Comparison of ENCODE assay signal across 8 mouse cellular contexts in the genomic region with DNA sequence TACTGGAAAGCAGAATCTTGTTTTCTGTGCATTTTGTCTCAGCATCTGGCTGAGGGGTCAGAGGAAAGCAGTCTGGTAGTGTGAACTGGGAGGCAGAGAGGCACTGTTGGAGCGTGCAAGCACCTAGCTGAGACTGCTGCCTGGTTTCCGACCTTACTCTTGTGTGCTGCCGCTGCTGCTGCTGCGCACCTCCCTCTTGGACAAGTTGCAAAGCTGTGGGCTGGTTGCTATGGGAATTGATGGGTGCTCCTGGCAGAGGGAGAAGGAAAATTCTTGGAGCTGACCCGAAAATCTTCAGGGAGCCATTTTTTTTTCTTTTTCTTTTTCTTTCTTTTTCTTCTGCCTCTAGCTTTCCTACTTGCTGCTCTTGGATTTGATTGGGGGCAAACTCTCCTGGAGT.
A peak's percentile ranks its signal among the peaks of the same experiment; 100 is the strongest.
DNase-seq lines count a peak whose midpoint lies in the region; ATAC-seq and TF ChIP-seq lines count a peak whose summit lies in the region.
"Had no signal": no experiment of that assay in that cellular context is flagged by ENCODE, and none has a peak within 500 bp of the region (broad histone marks: within the 10 kb centered on the region; RNA-seq: fewer than 3 reads in every experiment).

No protein-coding gene starts in this region.

- 56% methylated on average over 5 of the region's 5 CpGs for WGBS in lung, adult 2 months
- WGBS in midbrain, embryonic 13.5 days = 92% methylated on average over 5 of the region's 5 CpGs

- TF ChIP-seq CTCF in lung, adult 2 months (IDR thresholded peaks at IDR 0.05; ENCODE audit: insufficient read depth, low read length) = no peak
- no peak for TF ChIP-seq CTCF in left cerebral cortex, adult 2 months (IDR thresholded peaks at IDR 0.05)

- peak overlapping the region; percentile 57; the same call in 1 of the 2 replicates for H3K27ac ChIP-seq in left cerebral cortex, adult 2 months
- no peak overlapping the region for H3K27ac ChIP-seq in midbrain, embryonic 13.5 days

- H3K9me3 ChIP-seq in midbrain, embryonic 13.5 days = no peaks in the 10 kb centered on the region
- H3K9me3 ChIP-seq: heart, embryonic 12.5 days had no signal

- ATAC-seq in midbrain, embryonic 13.5 days = no peak

- H3K36me3 ChIP-seq in midbrain, embryonic 13.5 days = no peaks in the 10 kb centered on the region

- peaks cover 6% of the 10 kb centered on the region for H3K4me1 ChIP-seq in lung, adult 2 months (ENCODE audit: control insufficient read depth, insufficient read depth, low read length)
- 0 out of 2 replicates have a peak, but pooled peaks cover 3% of the 10 kb centered on the region for H3K4me1 ChIP-seq in midbrain, embryonic 13.5 days (replicated peaks)

- H3K27me3 ChIP-seq in midbrain, embryonic 13.5 days = no peaks in the 10 kb centered on the region
- H3K27me3 ChIP-seq: heart, embryonic 12.5 days had no signal

- no peak overlapping the region for H3K4me3 ChIP-seq in lung, adult 2 months (replicated peaks; ENCODE audit: extremely low read depth, low read depth, low read length)
- no peak overlapping the region for H3K4me3 ChIP-seq in left cerebral cortex, adult 2 months
- H3K4me3 ChIP-seq in midbrain, embryonic 13.5 days (replicated peaks) = no peak overlapping the region
- H3K4me3 ChIP-seq: heart, embryonic 12.5 days had no signal

- no peak overlapping the region for H3K4me2 ChIP-seq in midbrain, embryonic 13.5 days (replicated peaks)
- H3K4me2 ChIP-seq: heart, embryonic 12.5 days had no signal

- TF ChIP-seq POLR2A in lung, adult 2 months (IDR thresholded peaks at IDR 0.05; ENCODE audit: borderline replicate concordance, extremely low read depth, low read depth, low read length) = no peak

- DNase-seq in lung, adult 18-20 months = peak; percentile 42 to 51
- no peak for DNase-seq in lung, adult 2 months
- peak; percentile 50 to 81 for DNase-seq in frontal cortex, adult 2 months (ENCODE audit: extremely low spot score in 1 of 2, low spot score in 1 of 2)
- DNase-seq in left cerebral cortex, adult 2 months (ENCODE audit: extremely low spot score in 1 of 2, low spot score in 2 of 2) = peak; percentile 57 to 59
- peak; percentile 69 for DNase-seq in right cerebral cortex, postnatal 25 days
- no peak for DNase-seq in thymus, postnatal 25 days

- H3K9ac ChIP-seq in midbrain, embryonic 13.5 days (replicated peaks) = no peak overlapping the region
- H3K9ac ChIP-seq: heart, embryonic 12.5 days had no signal

- intact Hi-C loops in left cerebral cortex, adult 2 months (cut with DNase I) = no loop called here

Comparison
In these comparisons a context has a peak if more than half of its experiments do, and no peak if none do; other contexts are left out.
1. DNase-seq: peak in lung, adult 18-20 months (2 of 2), frontal cortex, adult 2 months (2 of 2), left cerebral cortex, adult 2 months (2 of 2) and right cerebral cortex, postnatal 25 days (single experiment); none in lung, adult 2 months (single experiment) and thymus, postnatal 25 days (single experiment).